Mouse (Mus musculus): ENCODE data around the gene Slc22a1.

- TF ChIP-seq TBP (conservative IDR thresholded peaks at IDR 0.05; ENCODE audit: low read depth, low read length) (no peak), POLR2A (IDR thresholded peaks at IDR 0.05; ENCODE audit: low read depth, low read length) (no peak), MAFK (IDR thresholded peaks at IDR 0.05; ENCODE audit: insufficient replicate concordance, low read length) (no peak), CTCF (conservative IDR thresholded peaks at IDR 0.05 in 1 of 2, IDR thresholded peaks at IDR 0.05 in 1 of 2; ENCODE audit: low read depth in 2 of 2, low read length in 2 of 2) (no peak), EP300 (IDR thresholded peaks at IDR 0.05; ENCODE audit: low read length) (no peak)
These were observed 47.0 kb upstream of the Slc22a1 start for GRCm38 (mm10) chr17:12722622-12723021.

Data from CH12.LX (cell line).